Mouse (Mus musculus): ENCODE results near the gene Cops4. TPM values are rescaled to one million over a fixed set of nuclear protein-coding genes. Genes with fewer than 3 reads are reported as not detected.

Cops4 gene
- total RNA-seq (2023) = 10 to 100 TPM; 29.5 to 33.4 TPM

GRCm38 (mm10) chr5:100518049-100519026 is at the start of gene Cops4:
TSS of gene Cops4 (plus strand) at chr5:100518309.

GRCm38 (mm10) chr5:100500458-100500961 is 17.6 kb upstream of the Cops4 start, which contains the start of gene Lin54:
TSS of gene Lin54 (minus strand) at chr5:100500639.

GRCm38 (mm10) chr5:100572069-100572468 is 54.0 kb downstream of the Cops4 start, which contains the start of gene Plac8:
TSS of gene Plac8 (minus strand) at chr5:100572245.

Other genes with a start within 250 kb of the Cops4 start
- gene Sec31a, start 102.1 kb upstream of the Cops4 start, total RNA-seq (2023) = 10 to 100 TPM; 65.7 to 73.8 TPM
- gene Lin54, start 17.7 kb upstream of the Cops4 start, total RNA-seq (2023) = 10 to 100 TPM; 35.6 to 36.4 TPM
- gene Plac8, start 53.9 kb downstream of the Cops4 start, total RNA-seq (2023) = 100 to 1,000 TPM; 610 to 718 TPM
- gene Coq2, start 156.8 kb downstream of the Cops4 start, total RNA-seq (2023) = 10 to 100 TPM; 15.5 to 16.6 TPM
- 10 to 100 TPM; 17.7 to 22.6 TPM for gene Hpse, start 201.4 kb downstream of the Cops4 start, total RNA-seq (2023)